Mouse (Mus musculus) fibroblast of lung, adult 2 months (primary cell): ENCODE results near the gene Ift20.
"Not testable (repeated sequence)": the region's sequence is repeated elsewhere in the genome, so short reads cannot be mapped to it uniquely, and the experiment has no call there.

Experiments used
- DNase-seq: peaks from one replicate; pipeline ENCODE4 v3.0.0-alpha.2; 2011; ENCODE audit warnings: low read depth

Ift20 gene

GRCm38 (mm10) chr11:78523241-78523955, 12.8 kb upstream of the Ift20 start:
- DNase-seq: peak; percentile 53

- no peak for DNase-seq
Measured at GRCm38 (mm10) chr11:78524838-78525237, 11.3 kb upstream of the Ift20 start.

- no peak for DNase-seq
Measured at GRCm38 (mm10) chr11:78528714-78529113, 7.4 kb upstream of the Ift20 start.

- DNase-seq: no peak
Measured at GRCm38 (mm10) chr11:78530001-78530400, 6.2 kb upstream of the Ift20 start.

- DNase-seq: no peak
Measured at GRCm38 (mm10) chr11:78531046-78531445, 5.1 kb upstream of the Ift20 start.

GRCm38 (mm10) chr11:78531515-78531914, 4.6 kb upstream of the Ift20 start:
- not testable (repeated sequence) for DNase-seq

- no peak for DNase-seq
Measured at GRCm38 (mm10) chr11:78534516-78534915, 1.6 kb upstream of the Ift20 start.

- DNase-seq: no peak
Measured at GRCm38 (mm10) chr11:78535376-78536079, 633 bp upstream of the Ift20 start.

- no peak for DNase-seq
Measured at GRCm38 (mm10) chr11:78536690-78537084, 526 bp downstream of the Ift20 start.

GRCm38 (mm10) chr11:78540358-78540757, 4.2 kb downstream of the Ift20 start:
- no peak for DNase-seq

- DNase-seq: no peak
Measured at GRCm38 (mm10) chr11:78544449-78545111, 8.4 kb downstream of the Ift20 start.

- no peak for DNase-seq
Measured at GRCm38 (mm10) chr11:78545181-78545580, 9.0 kb downstream of the Ift20 start.

- no peak for DNase-seq
Measured at GRCm38 (mm10) chr11:78547718-78548460, 11.7 kb downstream of the Ift20 start.

GRCm38 (mm10) chr11:78549491-78549987, 13.4 kb downstream of the Ift20 start:
- no peak for DNase-seq

- DNase-seq: peak; percentile 96
Measured at GRCm38 (mm10) chr11:78550168-78551058, 14.3 kb downstream of the Ift20 start, which contains the start of gene Tmem97. Gene Tmem97 (minus strand): TSS chr11:78550777.

- no peak for DNase-seq
Measured at GRCm38 (mm10) chr11:78551059-78551398, 14.9 kb downstream of the Ift20 start.

GRCm38 (mm10) chr11:78555623-78556022, 19.5 kb downstream of the Ift20 start:
- DNase-seq: no peak

- no peak for DNase-seq
Measured at GRCm38 (mm10) chr11:78556070-78556469, 19.9 kb downstream of the Ift20 start.

GRCm38 (mm10) chr11:78557241-78557640, 21.1 kb downstream of the Ift20 start:
- no peak for DNase-seq

GRCm38 (mm10) chr11:78560447-78560846, 24.3 kb downstream of the Ift20 start:
- no peak for DNase-seq

GRCm38 (mm10) chr11:78566775-78567174, 30.6 kb downstream of the Ift20 start:
- no peak for DNase-seq
